Mouse (Mus musculus): ENCODE measurements at regions not wholly inside any gene's neighbourhood (a gene's known extent, or its start where the extent isn't known, plus 50 kb on each side); places are given as distances from the start of the nearest gene placed in this dataset.
"Not testable (repeated sequence)": the region's sequence is repeated elsewhere in the genome, so short reads cannot be mapped to it uniquely, and the experiment has no call there.

GRCm38 (mm10) chr1:164744955-164745608 lies 51.4 kb upstream of the Dpt start:
- ATAC-seq: peak; percentile 53

GRCm38 (mm10) chr1:164744499-164744898 lies 51.9 kb upstream of the Dpt start:
- no peak for ATAC-seq

- ATAC-seq: not testable (repeated sequence)
Measured at GRCm38 (mm10) chr1:164742897-164743296, 53.5 kb upstream of the Dpt start.

GRCm38 (mm10) chr1:164735646-164736045 lies 60.8 kb upstream of the Dpt start:
- no peak for ATAC-seq

GRCm38 (mm10) chr1:164733741-164734140 lies 62.7 kb upstream of the Dpt start:
- no peak for ATAC-seq

- no peak for ATAC-seq
Measured at GRCm38 (mm10) chr1:164722054-164722453, 74.4 kb upstream of the Dpt start.

GRCm38 (mm10) chr1:164714905-164715304 lies 81.5 kb upstream of the Dpt start:
- no peak for ATAC-seq

- ATAC-seq: no peak
Measured at GRCm38 (mm10) chr1:164713798-164714551, 82.5 kb upstream of the Dpt start.

- no peak for ATAC-seq
Measured at GRCm38 (mm10) chr1:164712514-164712913, 83.9 kb upstream of the Dpt start.

GRCm38 (mm10) chr1:164704397-164705091 lies 91.9 kb upstream of the Dpt start:
- ATAC-seq: no peak

GRCm38 (mm10) chr1:164703560-164704131 lies 92.8 kb upstream of the Dpt start:
- ATAC-seq: no peak

GRCm38 (mm10) chr1:164690055-164690454 lies 106.4 kb upstream of the Dpt start:
- ATAC-seq: no peak

- ATAC-seq: no peak
Measured at GRCm38 (mm10) chr1:164689311-164689710, 107.1 kb upstream of the Dpt start.

- ATAC-seq: no peak
Measured at GRCm38 (mm10) chr1:164684437-164684836, 112.0 kb upstream of the Dpt start.

- no peak for ATAC-seq
Measured at GRCm38 (mm10) chr1:164683788-164684187, 112.7 kb upstream of the Dpt start.

- no peak for ATAC-seq
Measured at GRCm38 (mm10) chr1:164682867-164683599, 113.4 kb upstream of the Dpt start.

GRCm38 (mm10) chr1:164682426-164682825 lies 114.0 kb upstream of the Dpt start:
- no peak for ATAC-seq

- ATAC-seq: no peak
Measured at GRCm38 (mm10) chr1:164681582-164681981, 114.9 kb upstream of the Dpt start.

GRCm38 (mm10) chr1:164678303-164678702 lies 118.1 kb upstream of the Dpt start:
- ATAC-seq: no peak

GRCm38 (mm10) chr1:164652244-164652643 lies 144.2 kb upstream of the Dpt start:
- ATAC-seq: no peak

GRCm38 (mm10) chr1:164637901-164638462 lies 158.5 kb upstream of the Dpt start:
- no peak for ATAC-seq

GRCm38 (mm10) chr1:164631679-164632078 lies 164.8 kb upstream of the Dpt start:
- ATAC-seq: no peak

Measured in CD4-positive, CD25-positive, alpha-beta regulatory T cell, adult 4 months (primary cell).